Mouse (Mus musculus): ENCODE results near the gene Aaas. TPM values are rescaled to one million over a fixed set of nuclear protein-coding genes. Genes with fewer than 3 reads are reported as not detected.

Aaas gene
- total RNA-seq, 4 experiments from 2014 or later, result 9.8 to 15.0 (median 12.5) TPM

GRCm38 (mm10) chr15:102310074-102310845 lies 40.3 kb downstream of the Aaas start:
- DNase-seq (ENCODE audit: low spot score), result peak; percentile 65

GRCm38 (mm10) chr15:102308717-102309116 lies 41.9 kb downstream of the Aaas start:
- no peak for DNase-seq (ENCODE audit: low spot score)

- no peak for DNase-seq (ENCODE audit: low spot score)
These were observed 48.0 kb downstream of the Aaas start for GRCm38 (mm10) chr15:102302542-102302941.

GRCm38 (mm10) chr15:102296368-102297006 lies 54.1 kb downstream of the Aaas start:
- no peak for DNase-seq (ENCODE audit: low spot score)

GRCm38 (mm10) chr15:102295633-102296367 lies 54.8 kb downstream of the Aaas start, which contains the start of gene Espl1:
Espl1 (plus strand) TSS chr15:102296266.
- peak; percentile 96 for DNase-seq (ENCODE audit: low spot score)

Other genes starting within 250 kb of the Aaas start
- 10 to 100 TPM; 13.2 to 16.8 (median 15.6) TPM for gene Spryd3, start 214.5 kb downstream of the Aaas start, total RNA-seq (2022)
- 10 to 100 TPM; 20.6 to 52.4 (median 26.0) TPM for gene Igfbp6, start 206.4 kb downstream of the Aaas start, total RNA-seq (2022)
- under 1 TPM in 3 of 4 experiments, not detected in 1; 0.11 to 0.13 (median 0.12) TPM for gene Soat2, start 200.2 kb downstream of the Aaas start, total RNA-seq (2022)
- 10 to 100 TPM; 31.5 to 40.0 (median 35.5) TPM for gene Zfp740, start 147.5 kb downstream of the Aaas start, total RNA-seq (2022)
- gene Csad, start 146.0 kb downstream of the Aaas start, total RNA-seq (2022), result 10 to 100 TPM; 14.2 to 18.9 (median 16.2) TPM
- gene Itgb7, start 118.8 kb downstream of the Aaas start, total RNA-seq (2022), result 1 to 10 TPM in 2 of 4 experiments, under 1 TPM in 2; 0.82 to 3.2 (median 1.5) TPM
- 10 to 100 TPM; 15.3 to 20.6 (median 17.3) TPM for gene Rarg, start 93.3 kb downstream of the Aaas start, total RNA-seq (2022)
- gene Gm9918, start 80.2 kb downstream of the Aaas start, total RNA-seq (2022), result not detected
- gene Mfsd5, start 71.3 kb downstream of the Aaas start, total RNA-seq (2022), result 10 to 100 TPM; 17.4 to 20.8 (median 18.7) TPM
- gene Espl1, start 54.5 kb downstream of the Aaas start, total RNA-seq (2022), result 1 to 10 TPM in 1 of 4 experiments, under 1 TPM in 3; 0.38 to 1.1 (median 0.93) TPM
- 100 to 1,000 TPM; 300 to 347 (median 339) TPM for gene Pfdn5, start 24.7 kb downstream of the Aaas start, total RNA-seq (2022)
- gene Myg1, start 19.1 kb downstream of the Aaas start, total RNA-seq (2022), result 10 to 100 TPM; 23.2 to 24.6 (median 24.5) TPM
- not detected for gene Sp7, start 16.4 kb upstream of the Aaas start, total RNA-seq (2022)
- 10 to 100 TPM; 31.8 to 43.8 (median 38.7) TPM for gene Sp1, start 55.4 kb upstream of the Aaas start, total RNA-seq (2022)
- under 1 TPM; 0.19 to 1.00 (median 0.63) TPM for gene Amhr2, start 94.6 kb upstream of the Aaas start, total RNA-seq (2022)
- 10 to 100 TPM; 18.7 to 25.3 (median 22.0) TPM for gene Prr13, start 108.3 kb upstream of the Aaas start, total RNA-seq (2022)
- 100 to 1,000 TPM; 452 to 509 (median 465) TPM for gene Pcbp2, start 119.8 kb upstream of the Aaas start, total RNA-seq (2022)
- not detected for gene Gm10337, start 153.0 kb upstream of the Aaas start, total RNA-seq (2022)
- gene Map3k12, start 166.3 kb upstream of the Aaas start, total RNA-seq (2022), result 1 to 10 TPM; 1.7 to 2.8 (median 2.3) TPM
- gene Tarbp2, start 167.4 kb upstream of the Aaas start, total RNA-seq (2022), result 10 to 100 TPM; 38.8 to 50.0 (median 44.7) TPM
- 1 to 10 TPM in 3 of 4 experiments, under 1 TPM in 1; 0.65 to 2.2 (median 1.9) TPM for gene Npff, start 174.2 kb upstream of the Aaas start, total RNA-seq (2022)

Data from heart, adult 8-10 months (tissue).